Mouse (Mus musculus): ENCODE results near the gene Tbc1d8b. TPM values are rescaled to one million over a fixed set of nuclear protein-coding genes. Genes with fewer than 3 reads are reported as not detected.

The Tbc1d8b gene
- total RNA-seq, 4 experiments from 2014 or later = 5.3 to 6.1 (median 5.6) TPM

DNA sequence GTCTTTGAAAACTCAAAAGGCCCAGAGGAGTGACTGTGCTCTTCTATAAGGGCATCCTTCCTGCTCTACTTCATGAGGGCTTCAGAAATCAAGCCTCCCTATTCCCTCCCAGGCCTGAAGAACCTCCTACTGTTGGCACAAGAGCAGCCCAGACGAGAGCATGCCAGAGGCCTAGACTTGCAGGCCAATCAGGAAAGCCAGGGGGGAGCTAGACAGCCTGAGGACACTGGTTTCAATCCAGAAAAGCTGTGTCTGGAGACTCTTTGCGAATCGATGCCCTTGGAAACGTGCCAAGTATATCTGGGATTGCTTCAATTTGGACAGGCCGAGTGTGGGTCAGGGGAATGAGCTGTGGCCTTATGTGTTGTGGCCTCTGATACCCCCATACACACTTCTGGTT is 94.6 kb downstream of the Tbc1d8b start:
- DNase-seq (ENCODE audit: low spot score) = no peak

DNA sequence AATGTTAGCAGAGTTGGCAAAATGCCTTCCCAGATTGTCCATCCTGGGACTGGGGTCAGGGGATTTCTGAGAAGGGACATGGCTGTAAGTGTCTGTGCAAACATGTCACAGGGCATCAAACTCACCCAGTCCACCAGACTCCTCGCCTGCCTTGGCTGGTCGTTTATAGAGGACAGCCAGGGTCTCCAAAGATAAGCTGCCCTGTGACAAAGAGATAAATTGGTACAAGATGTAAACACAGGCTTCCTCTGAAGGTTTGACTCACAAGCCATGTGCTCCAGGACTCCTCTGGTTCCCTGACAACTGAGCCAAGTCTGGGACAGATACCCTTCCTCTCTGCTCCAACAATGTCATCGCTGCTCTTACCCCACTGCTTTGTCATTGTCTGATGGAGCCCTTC is 96.2 kb downstream of the Tbc1d8b start:
- no peak for DNase-seq (ENCODE audit: low spot score)

DNA sequence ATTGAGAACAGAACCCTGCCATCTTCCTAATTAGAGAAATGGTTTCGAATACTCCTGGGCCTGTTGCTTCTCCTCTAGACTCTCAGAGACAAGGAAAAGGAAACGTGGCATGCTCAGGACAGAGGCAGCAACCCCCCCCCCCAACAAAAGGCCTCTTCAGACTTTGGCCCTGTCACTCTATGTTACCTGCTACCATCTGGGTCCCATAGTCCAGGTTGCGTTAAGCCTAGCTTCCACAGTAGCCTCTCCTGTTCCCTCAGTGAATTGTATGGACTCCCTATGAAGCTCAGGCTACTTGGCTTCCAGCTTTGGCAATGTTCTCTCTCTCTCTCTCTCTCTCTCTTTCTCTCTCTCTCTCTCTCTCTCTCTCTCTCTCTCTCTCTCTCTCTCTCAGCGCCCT is 96.8 kb downstream of the Tbc1d8b start:
- no peak for DNase-seq (ENCODE audit: low spot score)

DNA sequence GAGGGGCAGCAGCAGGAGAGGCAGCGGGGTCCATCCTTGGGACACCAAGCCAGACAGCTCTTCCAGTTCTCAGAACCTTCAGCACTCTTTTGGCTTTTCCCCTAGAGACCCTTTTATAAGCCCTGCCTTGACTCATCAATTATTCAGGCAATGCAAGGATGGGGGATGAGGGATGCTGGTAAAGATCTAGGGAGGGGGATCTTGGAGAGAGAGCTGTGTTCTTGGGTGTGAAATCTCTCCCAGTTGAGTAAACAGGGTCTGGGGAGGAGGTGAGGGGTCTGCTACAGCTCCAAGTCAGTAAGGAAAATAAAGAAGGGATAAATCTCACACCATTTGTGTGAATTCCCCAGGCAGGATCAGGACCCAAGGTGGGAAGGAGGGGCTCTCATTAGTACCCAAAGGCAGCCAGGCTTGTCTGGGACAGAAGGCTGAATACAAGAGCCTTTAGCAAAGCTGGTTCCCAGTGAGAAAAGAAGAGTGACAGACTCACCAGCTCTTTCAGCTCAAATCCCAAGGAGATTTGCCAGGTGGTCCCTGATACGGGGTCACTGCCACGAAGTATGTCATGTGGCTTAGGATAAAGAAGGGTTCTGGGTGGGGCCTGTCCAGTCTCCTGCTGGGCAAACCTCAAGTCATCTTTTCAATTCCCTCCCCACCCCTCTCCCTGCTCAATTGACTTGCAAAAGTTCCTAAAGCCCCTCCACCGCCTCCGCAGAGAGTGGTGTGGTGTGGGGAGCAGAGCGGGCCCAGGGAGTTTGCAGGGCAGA is 97.7 kb downstream of the Tbc1d8b start, which contains the start of gene Ripply1:
TSS of gene Ripply1 (minus strand) at position 76 of the 767 bp plus-strand sequence.
- DNase-seq (ENCODE audit: low spot score) = no peak

DNA sequence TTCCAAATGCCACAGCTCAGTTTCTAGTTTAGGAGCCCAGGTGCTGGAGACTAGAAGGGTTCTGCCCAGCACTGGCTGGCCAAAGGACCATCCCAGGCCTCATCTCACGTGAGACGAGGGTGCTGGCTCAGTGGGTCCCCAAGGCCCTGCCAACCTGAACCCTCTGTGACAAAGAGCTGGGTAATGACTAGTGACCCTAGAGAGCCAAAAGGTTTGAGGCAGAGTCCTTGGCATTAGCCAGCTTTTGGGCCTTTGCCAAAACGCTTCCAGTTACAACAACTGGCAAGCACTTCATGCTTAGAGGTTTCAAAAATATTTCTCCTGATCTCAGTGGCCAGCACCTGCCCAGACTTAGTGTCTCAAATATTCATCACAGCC is 98.2 kb downstream of the Tbc1d8b start:
- peak; percentile 5 for DNase-seq (ENCODE audit: low spot score)

DNA sequence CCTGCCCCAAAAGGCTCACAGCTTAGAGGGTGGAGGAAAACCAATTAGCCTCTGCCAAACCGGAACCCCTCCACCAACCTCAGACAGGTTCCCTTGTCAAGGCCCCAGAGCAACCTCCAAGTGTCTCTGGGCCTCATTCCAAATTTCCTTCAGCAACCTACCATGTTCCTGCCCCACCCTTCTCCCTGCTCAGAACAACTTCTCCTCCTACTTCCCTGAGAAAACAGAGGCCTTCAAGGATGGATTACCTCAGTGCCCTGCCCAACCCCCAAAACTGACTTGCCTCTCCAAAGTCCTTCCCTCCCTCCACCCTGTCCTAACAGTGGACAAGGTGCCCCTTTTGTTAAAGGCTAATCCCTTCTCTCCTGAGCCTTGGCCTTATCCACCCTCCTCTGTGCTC is 101.0 kb downstream of the Tbc1d8b start:
- peak; percentile 2 for DNase-seq (ENCODE audit: low spot score)

DNA sequence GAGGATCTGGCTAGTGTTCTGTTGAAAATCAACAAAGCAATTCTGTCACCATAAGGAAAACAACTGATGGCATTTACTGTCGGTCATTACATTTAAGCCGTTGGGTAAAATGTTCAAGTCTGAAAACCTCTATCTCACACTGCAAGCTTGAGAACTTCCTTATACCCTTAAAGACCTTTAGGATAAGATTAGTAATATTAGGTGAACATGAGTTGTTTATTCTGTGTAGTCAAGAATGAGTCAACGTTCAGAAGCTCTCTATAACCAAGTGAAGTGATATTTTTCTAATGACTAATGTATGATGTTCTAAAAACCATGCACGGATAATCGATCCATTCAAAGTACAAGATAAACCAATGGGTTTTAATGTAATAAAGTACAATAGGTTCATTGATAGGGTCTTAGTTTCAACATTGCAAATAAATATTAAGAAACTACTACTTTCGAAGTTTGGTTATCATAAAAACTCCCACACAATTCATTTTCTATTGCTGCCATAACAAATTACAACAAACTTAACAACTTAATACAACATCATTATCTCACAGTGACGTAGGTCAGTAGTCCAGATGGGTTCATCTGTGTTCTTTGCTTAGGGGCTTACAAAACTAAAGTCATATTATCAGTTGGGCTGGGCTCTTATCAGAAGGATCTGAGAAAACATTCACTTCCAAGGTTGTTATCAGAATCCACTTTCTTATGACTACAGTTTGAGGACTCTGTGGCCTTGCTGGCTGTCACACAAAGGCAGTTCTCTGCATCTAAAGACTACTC is 109.5 kb downstream of the Tbc1d8b start:
- no peak for DNase-seq (ENCODE audit: low spot score)

DNA sequence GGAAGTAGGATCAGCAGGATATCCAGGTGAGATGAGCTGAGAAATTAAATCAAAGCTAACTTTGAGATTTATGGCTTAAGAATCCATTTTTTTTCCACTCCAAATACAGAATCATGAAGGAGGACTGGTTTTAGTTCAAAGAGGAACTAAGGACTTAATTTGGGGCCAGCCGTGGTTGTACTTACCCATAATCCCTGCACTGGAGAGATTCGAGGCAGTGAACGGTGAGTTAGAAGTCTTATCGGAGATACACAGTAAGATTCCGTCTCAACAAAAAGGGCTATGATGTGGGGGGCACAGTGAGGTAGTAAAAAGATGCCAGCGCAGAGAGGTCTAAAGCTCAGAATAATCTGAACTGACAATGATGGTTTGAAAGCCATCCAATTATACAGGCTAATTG is 111.2 kb downstream of the Tbc1d8b start:
- DNase-seq (ENCODE audit: low spot score) = no peak

DNA sequence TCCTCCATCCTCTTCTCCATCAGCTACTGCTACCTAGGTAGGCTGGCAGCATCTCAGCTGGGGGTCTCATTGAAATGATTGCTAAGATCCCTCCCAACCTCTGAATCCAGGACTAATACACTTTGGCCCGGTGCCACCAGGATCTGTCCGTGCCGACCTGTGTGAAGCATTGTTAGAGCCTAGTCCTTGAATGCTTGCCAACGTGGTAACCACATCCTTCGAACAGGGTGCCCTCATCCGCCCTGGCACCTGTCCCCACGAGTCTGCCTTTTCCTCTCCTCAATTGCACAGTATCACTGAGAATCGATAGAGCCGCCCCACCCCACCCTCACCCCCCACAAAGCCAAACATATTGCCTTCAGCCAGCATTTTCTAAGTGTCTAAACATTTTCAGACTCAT is 113.1 kb downstream of the Tbc1d8b start:
- no peak for DNase-seq (ENCODE audit: low spot score)

DNA sequence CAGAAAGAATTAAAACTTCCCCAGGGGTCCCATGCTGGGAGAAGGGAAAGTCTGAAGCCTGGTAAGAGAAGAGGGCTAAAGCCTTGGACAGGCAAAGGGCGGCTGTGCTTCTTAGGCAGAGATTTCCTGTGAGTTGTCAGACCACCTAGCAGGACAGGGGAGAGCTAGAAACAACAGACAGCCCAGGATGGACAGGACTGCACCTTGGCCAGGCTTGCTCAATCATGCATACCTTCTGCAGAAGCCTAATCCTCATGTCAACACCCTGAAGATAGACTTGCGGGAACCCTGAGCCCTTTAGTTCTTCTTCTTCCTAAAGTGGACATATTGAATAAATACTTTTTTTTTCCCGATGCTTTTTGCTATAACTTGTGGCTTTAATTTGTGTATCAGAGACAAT is 115.2 kb downstream of the Tbc1d8b start:
- DNase-seq (ENCODE audit: low spot score) = no peak

DNA sequence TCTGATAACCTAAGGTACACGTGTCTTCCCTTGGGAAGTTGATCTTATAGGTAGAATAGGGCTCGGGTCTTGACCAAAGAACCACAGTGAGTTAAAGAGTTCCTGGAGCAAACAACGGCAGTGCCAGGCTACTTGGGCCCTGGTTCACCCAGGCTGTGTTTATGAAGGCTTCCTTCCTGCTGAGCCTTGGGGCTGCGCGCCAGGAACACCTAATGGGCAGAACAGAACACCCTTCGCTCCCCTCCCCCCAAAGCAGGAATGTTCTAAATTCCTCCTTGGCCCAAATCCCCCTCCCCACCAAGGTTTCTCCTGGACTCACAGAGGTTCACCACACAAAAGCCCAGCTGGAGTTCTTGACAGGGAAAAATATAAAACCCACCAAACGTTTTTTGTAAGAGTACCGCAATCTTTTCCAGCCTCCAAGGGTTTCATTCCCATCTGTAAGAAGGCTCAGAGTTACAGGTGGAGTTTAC is 115.6 kb downstream of the Tbc1d8b start, which contains the start of gene Cldn2:
TSS of gene Cldn2 (plus strand) at position 423 of the 473 bp plus-strand sequence.
- DNase-seq (ENCODE audit: low spot score) = no peak

Other genes with a start within 250 kb of the Tbc1d8b start
- gene D330045A20Rik, start 204.6 kb upstream of the Tbc1d8b start, total RNA-seq (2022) = under 1 TPM in 2 of 4 experiments, not detected in 2; 0.06 to 0.08 TPM
- 10 to 100 TPM; 56.5 to 70.7 (median 64.1) TPM for gene Rnf128, start 121.7 kb upstream of the Tbc1d8b start, total RNA-seq (2022)
- not detected for gene Gm15013, start 29.5 kb downstream of the Tbc1d8b start, total RNA-seq (2022)
- gene Ripply1, start 97.4 kb downstream of the Tbc1d8b start, total RNA-seq (2022) = not detected
- not detected for gene Cldn2, start 115.8 kb downstream of the Tbc1d8b start, total RNA-seq (2022)
- 1 to 10 TPM; 2.8 to 5.7 (median 3.9) TPM for gene Morc4, start 186.7 kb downstream of the Tbc1d8b start, total RNA-seq (2022)